Mouse (Mus musculus) gastrocnemius, adult 8-10 months (tissue): ENCODE measurements around the gene Ube3a. TPM values are rescaled to one million over a fixed set of nuclear protein-coding genes. Genes with fewer than 3 reads are reported as not detected.
A peak's percentile ranks its signal among the peaks of the same experiment; 100 is the strongest.

Source experiments
- DNase-seq, 2 experiments: peaks; one replicate each; pipeline ENCODE4 v3.0.0; 2022; ENCODE audit warnings: low spot score in 2 of 2
- total RNA-seq, 4 experiments: library from RNA; stranded (reverse); gene quantifications; 2 replicates each; pipeline ENCODE4 v1.2.4; 2022

Ube3a gene
- total RNA-seq = 100 to 1,000 TPM; 107 to 116 (median 114) TPM

DNA sequence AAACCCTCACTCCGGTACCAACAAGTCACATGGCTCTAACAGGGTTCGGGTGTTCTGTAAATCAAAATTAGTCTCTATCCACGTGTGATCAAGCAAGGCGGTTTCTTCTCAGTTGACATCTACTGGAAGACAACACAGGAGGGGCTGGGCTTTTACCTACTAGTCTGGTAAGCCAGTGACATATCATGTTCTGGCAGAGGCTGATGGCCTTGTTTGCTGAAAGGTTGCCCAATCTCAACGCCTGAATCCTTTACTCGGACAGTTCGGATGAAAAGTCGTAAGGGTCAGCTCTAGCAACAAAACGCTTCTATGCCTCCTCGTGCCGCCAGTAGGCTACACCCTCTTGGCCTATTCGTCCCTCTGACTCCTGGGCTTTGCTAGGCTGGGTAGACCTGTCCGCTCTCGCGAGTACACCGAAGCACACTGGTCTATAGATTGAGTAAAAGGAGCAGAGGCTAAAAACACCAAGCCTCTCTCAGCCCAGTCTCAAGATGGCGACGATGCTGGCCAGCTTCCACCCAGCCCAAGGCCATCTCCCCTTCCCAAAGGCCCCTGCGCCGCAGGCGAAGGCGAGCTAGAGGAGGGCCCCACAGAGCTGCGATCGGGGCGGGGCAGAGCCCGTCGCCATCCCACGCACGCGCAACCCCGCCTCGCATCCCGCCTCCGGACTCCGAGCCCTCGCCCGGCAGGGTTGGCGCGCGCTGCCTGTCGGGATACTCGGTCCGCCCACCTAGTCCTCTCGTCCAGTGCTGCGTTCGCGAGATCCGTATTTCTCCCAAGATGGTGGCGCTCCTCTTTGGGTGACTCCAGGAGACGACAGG lies at the start of gene Ube3a:
Gene Ube3a, plus strand, starts transcription at position 706 of the 821 bp plus-strand sequence.
- DNase-seq = peak; percentile 97 to 99

DNA sequence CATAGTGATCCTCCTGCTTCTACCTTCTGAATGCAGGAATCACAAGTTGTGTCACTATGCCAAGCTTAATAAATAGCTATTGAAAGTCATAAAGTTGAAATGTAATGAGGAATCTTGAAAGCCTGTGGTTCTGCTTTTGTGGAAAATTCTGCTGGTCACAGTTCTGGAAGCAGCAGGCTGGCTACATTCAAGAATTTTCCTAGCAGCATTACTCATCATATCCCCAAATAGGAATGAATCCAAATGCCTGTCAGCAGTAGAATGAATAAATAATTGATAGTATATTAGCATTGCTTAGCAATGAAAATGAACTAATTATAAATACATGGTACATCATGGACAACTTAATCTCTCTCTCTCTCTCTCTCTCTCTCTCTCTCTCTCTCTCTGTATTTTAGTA lies 35.7 kb upstream of the Ube3a start:
- DNase-seq = no peak

DNA sequence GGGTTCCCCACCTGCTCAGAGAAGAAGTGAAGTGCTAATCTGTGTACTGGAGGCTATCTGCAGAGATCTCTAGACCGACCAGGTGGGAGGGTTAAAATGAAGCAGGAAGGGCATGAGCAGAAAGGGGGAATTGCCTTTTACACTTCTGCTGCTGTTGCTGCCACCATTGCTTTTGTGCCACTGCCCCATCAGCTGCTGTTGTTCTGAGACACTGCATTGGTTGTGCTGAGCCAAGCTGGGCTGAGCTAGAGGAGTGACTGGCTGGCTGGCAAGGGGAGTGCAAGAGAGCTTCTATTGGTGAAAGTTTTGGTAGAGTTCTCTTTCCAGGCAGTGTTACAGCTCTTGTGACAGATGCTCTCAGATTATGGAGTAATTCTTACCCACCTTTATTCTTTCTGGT lies 13.6 kb upstream of the Ube3a start:
- DNase-seq = no peak

DNA sequence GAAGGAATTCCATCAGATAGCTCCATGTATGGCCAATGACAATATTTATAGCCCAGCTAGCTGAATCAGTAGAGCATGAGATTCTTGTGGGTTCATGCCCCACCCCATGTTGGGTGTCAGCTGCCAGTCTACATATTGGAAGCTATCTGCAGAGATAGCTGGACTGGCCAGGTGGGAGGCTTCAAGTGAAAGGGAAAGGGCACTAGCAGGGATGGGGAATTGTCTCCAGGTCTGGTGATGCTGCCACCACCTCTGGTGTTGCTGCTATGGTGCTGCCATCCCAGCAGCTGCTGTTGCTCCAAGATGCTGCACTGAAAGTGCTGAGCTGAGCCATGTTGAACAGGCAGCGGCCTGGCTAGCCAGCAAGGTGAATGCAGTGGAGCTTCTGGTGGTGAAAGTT lies 7.3 kb upstream of the Ube3a start:
- no peak for DNase-seq

DNA sequence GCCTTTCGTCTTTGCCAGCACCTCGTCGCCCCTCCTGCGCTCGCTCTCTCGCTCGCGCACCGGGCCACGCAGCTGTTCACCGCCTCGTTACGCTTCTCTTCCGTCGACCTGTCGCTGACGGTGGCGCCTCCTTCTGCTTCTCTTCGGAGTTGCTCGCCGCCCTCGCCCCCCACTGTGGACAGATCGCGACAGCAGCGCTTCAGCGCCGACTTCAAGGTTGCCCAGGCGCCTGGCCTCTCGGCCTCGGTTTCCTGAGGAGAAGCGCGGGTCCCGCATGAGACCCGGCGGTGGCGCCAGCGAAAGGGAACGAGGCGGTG lies 274 bp downstream of the Ube3a start:
- DNase-seq = no peak

DNA sequence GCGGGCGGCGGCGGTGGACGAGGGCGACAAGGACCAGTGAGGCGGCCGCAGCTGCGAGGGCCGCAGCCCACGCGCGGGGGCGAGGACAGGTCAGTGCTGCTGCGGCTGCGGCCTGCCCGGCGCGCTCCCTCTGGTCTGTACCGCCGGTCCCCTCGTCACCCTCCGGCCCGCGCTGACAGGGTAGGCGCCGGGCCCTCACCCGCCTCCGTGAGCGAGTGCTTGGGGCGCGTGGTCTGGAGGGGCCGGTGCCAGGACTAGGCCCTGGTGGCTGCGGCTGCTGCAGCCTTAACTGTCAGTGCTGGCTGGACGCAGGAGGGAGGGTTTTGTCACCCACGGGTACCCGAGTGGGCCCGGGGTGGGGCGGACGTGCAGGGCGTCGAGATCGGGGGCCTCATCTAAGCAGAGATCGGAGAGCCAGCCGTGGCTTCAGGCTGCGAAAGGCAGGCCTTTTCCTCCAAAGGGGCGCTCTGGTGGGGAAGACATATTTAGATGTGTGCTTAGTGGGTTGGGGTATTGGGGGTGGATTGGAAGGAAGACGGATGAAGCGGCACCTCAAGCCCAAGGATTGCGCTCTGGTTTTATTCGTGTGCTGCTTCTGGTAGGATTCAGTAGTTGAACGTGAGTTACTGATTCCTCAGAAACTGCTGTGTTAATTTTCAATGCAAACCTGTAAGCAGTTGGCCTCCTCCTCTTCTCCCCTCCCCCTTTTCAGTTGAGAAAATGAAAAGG lies 797 bp downstream of the Ube3a start:
- peak; percentile 41 to 51 for DNase-seq

DNA sequence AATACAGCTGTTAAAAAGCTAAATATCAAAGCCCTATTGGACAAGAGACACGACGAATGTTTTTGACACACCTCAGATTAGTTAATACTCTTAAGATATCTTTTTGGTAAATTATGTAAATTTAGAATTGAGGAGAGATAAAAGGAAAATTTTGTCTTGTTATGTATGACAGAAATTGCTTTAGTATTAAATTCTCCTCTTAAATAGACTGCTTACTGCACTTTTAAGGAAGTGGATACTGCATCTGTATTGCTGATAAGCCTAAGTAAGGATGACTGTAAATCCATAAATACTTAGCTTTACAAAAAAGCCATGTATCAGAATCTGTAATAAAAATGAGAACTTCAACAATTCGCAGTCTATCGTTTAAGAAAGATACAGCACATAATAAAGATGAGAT lies 1.8 kb downstream of the Ube3a start:
- no peak for DNase-seq

DNA sequence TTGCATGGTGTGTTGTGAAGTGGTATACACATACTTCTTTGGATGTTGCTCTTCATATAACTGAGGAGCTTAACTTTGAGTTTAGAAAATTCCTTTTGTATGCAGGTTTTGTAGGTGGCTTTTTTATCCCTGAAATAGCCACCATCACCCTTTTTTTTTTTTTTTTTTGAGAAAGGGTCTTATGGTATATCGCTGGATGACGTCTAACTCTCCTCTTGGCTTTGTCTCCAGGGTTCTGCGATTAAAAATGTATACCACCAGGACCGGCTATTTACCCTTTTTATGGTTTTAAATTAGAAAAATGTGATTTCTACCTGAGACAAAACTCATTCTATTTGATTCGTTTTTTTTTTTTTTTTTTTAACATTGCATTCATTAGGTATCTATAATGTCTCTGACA lies 2.2 kb downstream of the Ube3a start:
- DNase-seq = no peak

DNA sequence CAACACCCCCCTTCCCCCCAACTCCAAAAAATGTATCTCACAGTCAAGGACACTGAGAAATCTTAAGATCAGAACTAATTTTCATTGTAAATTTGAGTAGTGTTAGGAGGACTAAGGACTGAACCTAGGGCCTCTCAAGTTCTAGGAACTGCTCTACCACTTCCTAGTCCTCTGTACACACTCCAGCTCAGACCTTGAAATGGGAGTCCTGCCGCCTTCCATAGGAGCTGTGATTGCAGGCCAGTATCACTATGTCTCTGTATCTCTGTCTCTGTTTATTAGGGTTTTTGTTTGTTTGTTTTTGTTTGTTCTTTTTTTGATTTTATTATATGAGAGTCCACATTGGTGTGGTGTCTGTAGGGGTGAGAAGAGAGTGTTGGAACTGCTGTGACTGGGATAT lies 3.4 kb downstream of the Ube3a start:
- DNase-seq = no peak

DNA sequence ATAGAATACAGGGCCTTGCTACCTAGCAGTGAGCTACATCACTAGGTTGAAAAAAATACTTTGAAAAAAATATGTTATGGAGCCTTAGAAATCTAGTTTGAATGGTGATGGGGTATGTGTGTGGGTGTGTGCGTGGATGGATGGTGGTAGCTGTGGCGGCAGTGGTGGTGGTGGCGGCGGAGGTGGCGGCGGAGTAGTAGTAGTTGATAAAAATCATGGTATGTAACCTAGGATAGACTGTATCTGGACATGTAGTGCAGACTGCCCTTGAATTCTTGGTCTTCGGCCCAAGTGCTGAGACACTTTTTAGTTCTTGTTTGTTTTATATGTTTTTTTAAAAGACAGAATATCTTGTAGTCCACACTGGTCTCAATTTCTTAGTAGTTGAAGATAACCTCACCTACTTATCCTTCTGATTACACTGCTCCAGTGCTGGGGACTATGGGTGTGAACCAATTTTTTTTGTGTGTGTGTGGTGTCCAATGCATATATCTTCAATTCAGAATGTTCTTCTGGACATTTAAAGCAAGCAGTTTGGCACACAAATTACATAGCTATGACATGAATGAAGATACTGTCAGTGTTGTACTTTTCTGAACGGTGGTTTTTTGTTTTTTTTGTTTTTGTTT lies 6.3 kb downstream of the Ube3a start:
- DNase-seq = no peak

DNA sequence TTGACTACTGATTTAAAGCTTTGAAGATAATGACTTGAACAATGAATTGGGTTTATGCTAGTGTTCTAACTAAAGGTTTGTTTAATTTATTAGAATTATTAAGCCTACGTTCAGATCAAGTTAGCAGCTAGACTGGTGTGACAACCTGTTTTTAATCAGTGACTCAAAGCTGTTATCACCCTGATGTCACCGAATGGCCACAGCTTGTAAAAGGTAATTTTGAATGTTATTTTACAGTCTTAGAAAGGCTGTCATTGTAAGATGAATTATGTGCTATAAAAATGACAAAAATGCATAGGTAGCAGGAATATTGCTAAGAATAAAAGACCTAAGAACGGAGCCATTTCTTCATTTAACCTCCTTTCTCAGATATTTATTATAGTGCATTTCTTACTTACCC lies 14.7 kb downstream of the Ube3a start:
- no peak for DNase-seq

DNA sequence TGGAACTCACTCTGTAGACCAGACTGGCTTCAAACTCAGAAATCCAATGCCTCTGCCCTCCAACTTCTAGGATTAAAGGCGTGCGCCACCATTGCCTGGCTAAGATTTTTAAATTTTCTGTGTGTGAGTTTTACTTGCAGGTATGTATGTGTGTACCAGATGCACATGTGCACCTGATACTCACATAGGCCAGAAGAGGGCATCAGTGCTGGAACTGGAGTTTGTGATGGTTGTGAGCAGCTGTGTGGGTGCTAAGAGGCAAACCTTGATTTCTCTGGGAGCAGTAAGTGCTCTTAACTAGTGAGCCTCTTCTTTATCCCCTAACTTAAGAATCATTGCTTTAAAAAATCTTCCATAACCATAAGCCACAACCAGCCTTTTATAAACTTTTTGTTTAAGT lies 17.0 kb downstream of the Ube3a start:
- no peak for DNase-seq

DNA sequence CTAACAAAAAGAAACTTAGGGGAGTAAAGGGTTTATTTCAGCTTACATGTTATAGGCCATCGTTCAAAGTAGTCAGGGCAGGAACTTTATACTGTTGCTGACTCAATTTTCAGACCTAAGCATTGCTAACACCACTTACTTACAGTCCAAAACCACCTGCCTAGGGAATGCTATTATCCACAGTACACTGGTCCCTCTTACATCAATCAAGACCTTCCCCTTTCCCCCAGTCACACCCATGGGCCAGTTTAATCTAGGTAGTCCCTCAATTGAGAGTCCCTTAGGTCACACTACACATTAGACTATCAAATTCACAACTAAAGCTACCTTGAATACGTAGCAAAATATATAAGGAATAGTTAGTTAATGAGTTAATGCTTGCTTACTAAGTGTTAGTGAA lies 24.8 kb downstream of the Ube3a start:
- DNase-seq = no peak

DNA sequence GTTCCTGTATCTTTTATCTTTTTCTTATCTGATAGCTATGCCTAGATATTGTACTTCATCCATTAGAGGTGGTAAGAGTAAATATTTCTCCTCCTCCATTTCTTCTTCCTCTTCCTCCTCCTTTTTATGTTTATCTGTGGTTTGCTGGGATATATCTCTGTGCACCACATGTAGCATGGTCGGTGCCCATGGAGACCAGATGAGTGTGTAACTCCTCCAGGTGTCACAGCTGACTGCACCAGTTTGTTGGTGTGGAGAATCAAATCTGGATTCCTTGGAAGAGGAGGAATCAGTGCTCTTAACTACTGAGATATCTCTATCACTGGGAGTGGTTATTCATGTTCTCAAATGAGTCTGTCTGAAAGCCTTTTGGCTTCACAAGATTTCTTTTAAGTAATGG lies 37.0 kb downstream of the Ube3a start:
- DNase-seq = no peak

DNA sequence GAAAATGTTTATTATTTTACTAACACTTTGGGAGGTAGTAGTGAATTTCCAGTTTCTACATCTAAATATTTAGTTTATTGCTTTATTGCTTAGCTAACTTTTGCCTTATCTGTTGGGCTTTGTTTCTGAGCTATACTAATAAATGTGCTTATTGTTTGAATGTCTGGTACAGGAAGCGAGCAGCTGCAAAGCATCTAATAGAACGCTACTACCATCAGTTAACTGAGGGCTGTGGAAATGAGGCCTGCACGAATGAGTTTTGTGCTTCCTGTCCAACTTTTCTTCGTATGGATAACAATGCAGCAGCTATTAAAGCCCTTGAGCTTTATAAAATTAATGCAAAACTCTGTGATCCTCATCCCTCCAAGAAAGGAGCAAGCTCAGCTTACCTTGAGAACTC lies 43.2 kb downstream of the Ube3a start:
- no peak for DNase-seq

DNA sequence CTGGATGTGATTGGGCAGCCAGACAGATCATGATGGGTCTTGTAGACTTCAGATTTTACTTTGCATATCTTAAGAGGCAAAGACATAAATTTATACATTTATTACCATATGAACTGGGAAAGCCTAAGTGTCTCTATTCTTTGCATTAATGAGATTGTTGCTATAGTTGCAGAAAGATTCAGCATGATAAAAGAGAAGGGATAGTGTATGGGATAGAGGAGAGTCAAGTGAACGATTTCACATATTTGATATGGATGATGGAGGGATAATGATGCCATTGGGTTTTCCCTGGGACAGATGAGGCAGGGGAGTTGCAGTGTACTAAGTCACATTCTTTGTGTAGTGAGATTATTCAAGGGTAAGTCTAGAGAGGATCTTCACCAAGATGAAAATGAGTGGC lies 84.0 kb downstream of the Ube3a start:
- no peak for DNase-seq

DNA sequence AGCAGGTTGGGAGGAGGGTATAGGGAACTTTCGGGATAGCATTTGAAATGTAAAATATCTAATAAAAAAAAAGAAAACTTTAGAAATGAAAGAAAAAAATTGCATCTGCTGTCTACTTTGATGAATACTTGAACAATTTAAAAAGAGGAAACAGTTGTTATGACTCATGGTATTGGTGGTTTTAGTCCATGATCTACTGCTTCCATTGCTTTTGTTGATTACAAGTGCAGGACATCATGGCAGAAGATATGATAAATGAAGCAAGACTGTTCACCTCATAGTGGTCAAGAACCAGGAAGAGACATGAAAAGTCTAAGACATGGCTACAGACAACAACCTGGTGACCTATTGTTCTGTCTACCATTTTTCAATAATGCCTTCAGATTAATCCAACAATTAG lies 94.2 kb downstream of the Ube3a start:
- no peak for DNase-seq
